8 mouse cellular contexts compared by ENCODE assay signal in genomic region chr17:25984066-25984465, GRCm38 (mm10). TPM values are rescaled to one million over a fixed set of nuclear protein-coding genes. Genes with fewer than 3 reads are reported as not detected.
DNase-seq lines count a peak whose midpoint lies in the region; ATAC-seq and TF ChIP-seq lines count a peak whose summit lies in the region.
"Had no signal": no experiment of that assay in that cellular context is flagged by ENCODE, and none has a peak within 500 bp of the region (broad histone marks: within the 10 kb centered on the region; RNA-seq: fewer than 3 reads in every experiment).

No protein-coding gene starts in this region.

- no peak for DNase-seq in kidney, postnatal 0 days (ENCODE audit: low spot score)
- no peak for DNase-seq in kidney, adult 11 months
- no peak for DNase-seq in forebrain, embryonic 11.5 days (ENCODE audit: low spot score)
- no peak for DNase-seq in limb, embryonic 10.5 days (ENCODE audit: low spot score)
- no peak for DNase-seq in frontal cortex, postnatal 25 days (ENCODE audit: low spot score in 2 of 2)
- no peak for DNase-seq in thymus, postnatal 10 days (ENCODE audit: low spot score in 2 of 2)
- DNase-seq: layer of hippocampus, adult 9-11 months had no signal

- H3K9ac ChIP-seq in kidney, postnatal 0 days (ENCODE audit: low read depth, low read length), result no peak overlapping the region
- H3K9ac ChIP-seq in forebrain, embryonic 11.5 days (ENCODE audit: low read length), result no peak overlapping the region
- H3K9ac ChIP-seq in neural tube, embryonic 15.5 days (replicated peaks), result peak overlapping the region; percentile 92; the same call in 1 of the 2 replicates

- no peaks in the 10 kb centered on the region for H3K9me3 ChIP-seq in kidney, postnatal 0 days (replicated peaks; ENCODE audit: low read length)
- H3K9me3 ChIP-seq in forebrain, embryonic 11.5 days (ENCODE audit: control insufficient read depth, low read length), result no peaks in the 10 kb centered on the region
- no peaks in the 10 kb centered on the region for H3K9me3 ChIP-seq in limb, embryonic 10.5 days (replicated peaks)
- H3K9me3 ChIP-seq in neural tube, embryonic 15.5 days (replicated peaks), result no peaks in the 10 kb centered on the region

- no peak for TF ChIP-seq CTCF in kidney, postnatal 0 days (IDR thresholded peaks at IDR 0.05; ENCODE audit: low read depth)

- H3K27ac ChIP-seq in kidney, postnatal 0 days, result no peak overlapping the region
- no peak overlapping the region for H3K27ac ChIP-seq in forebrain, embryonic 11.5 days (ENCODE audit: low read depth, low read length)
- peak overlapping the region; percentile 94; the same call in 1 of the 2 replicates for H3K27ac ChIP-seq in limb, embryonic 10.5 days
- H3K27ac ChIP-seq in neural tube, embryonic 15.5 days (replicated peaks), result no peak overlapping the region

- WGBS in kidney, postnatal 0 days, result 96% methylated on average over 1 of the region's 1 CpGs
- WGBS in forebrain, embryonic 11.5 days, result 91% methylated on average over 1 of the region's 1 CpGs
- 89% methylated on average over 1 of the region's 1 CpGs for whole genome bisulfite sequencing in limb, embryonic 10.5 days
- 100% methylated on average over 1 of the region's 1 CpGs for WGBS in neural tube, embryonic 15.5 days

- peaks cover 17% of the 10 kb centered on the region; the same call in 1 of the 2 replicates for H3K4me1 ChIP-seq in kidney, postnatal 0 days (replicated peaks; ENCODE audit: insufficient read depth, low read length)
- peaks cover 6% of the 10 kb centered on the region; the same call in 1 of the 2 replicates for H3K4me1 ChIP-seq in forebrain, embryonic 11.5 days (replicated peaks; ENCODE audit: control insufficient read depth, insufficient read depth, low read length)
- H3K4me1 ChIP-seq in limb, embryonic 10.5 days, result peaks cover 32% of the 10 kb centered on the region
- peaks cover 55% of the 10 kb centered on the region for H3K4me1 ChIP-seq in neural tube, embryonic 15.5 days

- 0 out of 2 replicates have a peak, but pooled peaks cover 2% of the 10 kb centered on the region for H3K36me3 ChIP-seq in kidney, postnatal 0 days (ENCODE audit: insufficient read depth, low read length)
- no peaks in the 10 kb centered on the region; the same call in 1 of the 2 replicates for H3K36me3 ChIP-seq in forebrain, embryonic 11.5 days (ENCODE audit: control insufficient read depth, insufficient read depth, low read length)
- peaks cover 28% of the 10 kb centered on the region for H3K36me3 ChIP-seq in limb, embryonic 10.5 days
- peaks cover 6% of the 10 kb centered on the region; the same call in 1 of the 2 replicates for H3K36me3 ChIP-seq in neural tube, embryonic 15.5 days

- H3K4me3 ChIP-seq in kidney, postnatal 0 days (replicated peaks; ENCODE audit: low read depth, low read length), result 0 out of 2 replicates have a peak overlapping the region, but pooled peaks have one; percentile 89
- H3K4me3 ChIP-seq in forebrain, embryonic 11.5 days (ENCODE audit: low read depth, low read length), result no peak overlapping the region
- H3K4me3 ChIP-seq in limb, embryonic 10.5 days, result peak overlapping the region; percentile 94
- peak overlapping the region; percentile 92 for H3K4me3 ChIP-seq in neural tube, embryonic 15.5 days (replicated peaks)

- H3K27me3 ChIP-seq in kidney, postnatal 0 days (ENCODE audit: insufficient read depth, low read length), result no peaks in the 10 kb centered on the region
- H3K27me3 ChIP-seq in forebrain, embryonic 11.5 days (ENCODE audit: control insufficient read depth, insufficient read depth, low read length), result no peaks in the 10 kb centered on the region
- H3K27me3 ChIP-seq in limb, embryonic 10.5 days (ENCODE audit: low read depth, poor library complexity, severe bottlenecking), result no peaks in the 10 kb centered on the region
- no peaks in the 10 kb centered on the region for H3K27me3 ChIP-seq in neural tube, embryonic 15.5 days (replicated peaks)

- ATAC-seq in kidney, postnatal 0 days (replicated peaks; ENCODE audit: low FRiP score, low read depth), result no peak
- no peak for ATAC-seq in forebrain, embryonic 11.5 days (replicated peaks; ENCODE audit: low FRiP score)
- no peak for ATAC-seq in neural tube, embryonic 15.5 days (ENCODE audit: low FRiP score)

- peak overlapping the region; percentile 94; the same call in 1 of the 2 replicates for H3K4me2 ChIP-seq in kidney, postnatal 0 days (ENCODE audit: low read length)
- peak overlapping the region; percentile 87; the same call in 1 of the 2 replicates for H3K4me2 ChIP-seq in forebrain, embryonic 11.5 days (ENCODE audit: low read depth, low read length, severe bottlenecking)
- peak overlapping the region; percentile 81 for H3K4me2 ChIP-seq in neural tube, embryonic 15.5 days

RNA-seq across cellular contexts. Expression of gene Capn15, which starts 1.5 kb away (rescaled TPM):
- polyA plus RNA-seq in kidney, postnatal 0 days (2015; fragmentation: Nextera tagmentation; extraction: Ambion mirVana), result 17.0 and 19.8 TPM in 2 replicates
- 31.4 and 33.1 TPM in 2 replicates for polyA plus RNA-seq in forebrain, embryonic 11.5 days (2014; fragmentation: Nextera tagmentation; extraction: Ambion mirVana)
- polyA plus RNA-seq in limb, embryonic 10.5 days (2016; fragmentation: Nextera tagmentation; extraction: Ambion mirVana), result 38.7 and 38.9 TPM in 2 replicates
- polyA plus RNA-seq in neural tube, embryonic 15.5 days (2015; fragmentation: Nextera tagmentation; extraction: Ambion mirVana), result 20.1 and 22.5 TPM in 2 replicates

RNA-seq across cellular contexts. Expression of gene A930017K11Rik, which starts 31.7 kb away (rescaled TPM):
- polyA plus RNA-seq in kidney, postnatal 0 days (2015; fragmentation: Nextera tagmentation; extraction: Ambion mirVana), result 6.8 and 7.2 TPM in 2 replicates
- not detected in 2 replicates for polyA plus RNA-seq in forebrain, embryonic 11.5 days (2014; fragmentation: Nextera tagmentation; extraction: Ambion mirVana)
- 0.08 and 0.20 TPM in 2 replicates for polyA plus RNA-seq in limb, embryonic 10.5 days (2016; fragmentation: Nextera tagmentation; extraction: Ambion mirVana)
- 0.24 TPM in 1 of 2 replicates, not detected in the other for polyA plus RNA-seq in neural tube, embryonic 15.5 days (2015; fragmentation: Nextera tagmentation; extraction: Ambion mirVana)

RNA-seq across cellular contexts. Expression of gene Nhlrc4, which starts 39.3 kb away (rescaled TPM):
- polyA plus RNA-seq in kidney, postnatal 0 days (2015; fragmentation: Nextera tagmentation; extraction: Ambion mirVana), result 1.1 and 2.5 TPM in 2 replicates
- 0.24 and 0.59 TPM in 2 replicates for polyA plus RNA-seq in forebrain, embryonic 11.5 days (2014; fragmentation: Nextera tagmentation; extraction: Ambion mirVana)
- polyA plus RNA-seq in limb, embryonic 10.5 days (2016; fragmentation: Nextera tagmentation; extraction: Ambion mirVana), result 0.10 and 0.18 TPM in 2 replicates
- polyA plus RNA-seq in neural tube, embryonic 15.5 days (2015; fragmentation: Nextera tagmentation; extraction: Ambion mirVana), result not detected in 2 replicates

RNA-seq across cellular contexts. Expression of gene Pigq, which starts 39.3 kb away (rescaled TPM):
- polyA plus RNA-seq in kidney, postnatal 0 days (2015; fragmentation: Nextera tagmentation; extraction: Ambion mirVana), result 69.5 and 70.2 TPM in 2 replicates
- polyA plus RNA-seq in forebrain, embryonic 11.5 days (2014; fragmentation: Nextera tagmentation; extraction: Ambion mirVana), result 65.2 and 67.1 TPM in 2 replicates
- polyA plus RNA-seq in limb, embryonic 10.5 days (2016; fragmentation: Nextera tagmentation; extraction: Ambion mirVana), result 65.2 and 72.1 TPM in 2 replicates
- 71.9 and 78.2 TPM in 2 replicates for polyA plus RNA-seq in neural tube, embryonic 15.5 days (2015; fragmentation: Nextera tagmentation; extraction: Ambion mirVana)
